Mouse (Mus musculus) olfactory bulb, adult 2 months (tissue): ENCODE measurements around the gene Lilra6.

Experiments
- CTCF ChIP-seq: fragments of 200-500 bp; IDR thresholded peaks from 2 replicates; pipeline ENCODE4 v1.5.1; 2012; ENCODE audit warnings: low read depth, mild to moderate bottlenecking, low read length, moderate library complexity; ENCODE audit not compliant: insufficient read depth
- POLR2A ChIP-seq: fragments of 200-500 bp; IDR thresholded peaks from 2 replicates; pipeline ENCODE4 v1.6.1; 2012; ENCODE audit warnings: mild to moderate bottlenecking, low read depth, low read length, moderate library complexity; ENCODE audit not compliant: insufficient read depth

DNA sequence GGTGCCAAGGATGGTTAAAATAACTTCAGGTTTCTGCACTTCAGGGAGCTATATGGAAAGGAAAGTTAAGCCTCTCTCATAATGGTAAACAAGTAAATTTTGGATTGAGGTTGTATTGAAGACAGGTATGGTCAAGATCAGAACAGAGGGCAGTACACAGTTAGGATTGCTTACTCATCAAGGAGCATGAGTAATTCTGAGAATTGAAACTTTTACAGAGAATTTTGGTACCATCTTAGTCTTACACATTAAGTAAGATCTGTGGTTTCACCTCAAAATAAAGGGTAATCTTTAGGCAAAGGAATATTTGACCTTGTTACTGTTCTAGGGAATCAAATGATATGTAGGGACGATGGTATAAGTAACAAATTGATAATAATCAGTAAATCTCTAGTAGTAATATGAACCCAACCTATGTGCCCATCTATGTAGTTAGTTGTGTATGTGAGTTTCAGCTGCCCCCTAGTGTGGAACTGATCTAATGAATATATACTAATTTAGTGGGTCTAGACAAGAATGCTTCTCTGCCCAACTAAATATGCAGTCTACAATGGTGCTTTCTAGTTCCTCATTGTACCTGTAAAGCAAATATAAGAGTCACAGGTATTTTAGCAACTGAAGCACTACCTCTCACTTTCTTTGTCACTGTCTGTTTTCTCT, 24.7 kb upstream of the Lilra6 start:
- no peak for TF ChIP-seq CTCF
- no peak for TF ChIP-seq POLR2A
